Mouse (Mus musculus) heart, embryonic 10.5 days (tissue): ENCODE results near the gene Nr1h4. TPM values are rescaled to one million over a fixed set of nuclear protein-coding genes. Genes with fewer than 3 reads are reported as not detected.
"Not testable (repeated sequence)": the region's sequence is repeated elsewhere in the genome, so short reads cannot be mapped to it uniquely, and the experiment has no call there.

Source experiments
- DNase-seq: peaks from one replicate; pipeline ENCODE4 v3.0.0-alpha.2; 2017; ENCODE audit warnings: low spot score
- H3K27ac ChIP-seq: fragments of 300-500 bp; sonication (generic); 2 replicates; pipeline ENCODE4 v1.5.1; 2016; ENCODE audit warnings: mild to moderate bottlenecking
- H3K27me3 ChIP-seq: fragments of 300-500 bp; sonication (generic); 2 replicates; pipeline ENCODE4 v1.6.1; 2016; ENCODE audit warnings: mild to moderate bottlenecking; ENCODE audit not compliant: poor library complexity, insufficient read depth, severe bottlenecking
- H3K36me3 ChIP-seq: fragments of 300-500 bp; sonication (generic); 2 replicates; pipeline ENCODE4 v1.6.1; 2016; ENCODE audit warnings: mild to moderate bottlenecking, moderate library complexity
- H3K4me1 ChIP-seq: fragments of 300-500 bp; sonication (generic); 2 replicates; pipeline ENCODE4 v1.6.1; 2016; ENCODE audit warnings: mild to moderate bottlenecking
- H3K4me3 ChIP-seq: fragments of 300-500 bp; sonication (generic); 2 replicates; pipeline ENCODE4 v1.5.1; 2016; ENCODE audit warnings: mild to moderate bottlenecking, moderate library complexity
- H3K9me3 ChIP-seq: fragments of 300-500 bp; sonication (generic); 2 replicates; pipeline ENCODE4 v1.6.1; 2016; ENCODE audit warnings: mild to moderate bottlenecking, moderate library complexity
- WGBS: fragments of 180-500 bp; shearing (Covaris S2); methylation state at CpG from one replicate; pipeline ENCODE4 v1.1.7; 2016; 5-methylcytosine and 5-hydroxymethylcytosine counted together
- polyA plus RNA-seq: library from polyadenylated mRNA; unstranded; fragments of >200 nt; fragmentation: Nextera tagmentation; extraction: Ambion mirVana; gene quantifications from 2 replicates; pipeline ENCODE4 v1.2.1, GENCODE M21; 2016

Gene Nr1h4
- 0.16 and 0.57 TPM in 2 replicates for polyA plus RNA-seq

GRCm38 (mm10) chr10:89532929-89533727 is at the start of gene Nr1h4:
Gene Nr1h4 (minus strand): TSS chr10:89533585.
- WGBS: 70% methylated on average over 17 of the region's 17 CpGs
- Histone ChIP-seq H3K4me1 (peaks cover 24% of the 10 kb centered on the region), H3K9me3 (no peaks in the 10 kb centered on the region), H3K36me3 (no peaks in the 10 kb centered on the region), H3K27ac (peak within 1 kb of the TSS; percentile 52; the same call in 1 of the 2 replicates), H3K4me3 (no peak within 1 kb of the TSS), H3K27me3 (no peaks in the 10 kb centered on the region)
- DNase-seq: no peak

DNA sequence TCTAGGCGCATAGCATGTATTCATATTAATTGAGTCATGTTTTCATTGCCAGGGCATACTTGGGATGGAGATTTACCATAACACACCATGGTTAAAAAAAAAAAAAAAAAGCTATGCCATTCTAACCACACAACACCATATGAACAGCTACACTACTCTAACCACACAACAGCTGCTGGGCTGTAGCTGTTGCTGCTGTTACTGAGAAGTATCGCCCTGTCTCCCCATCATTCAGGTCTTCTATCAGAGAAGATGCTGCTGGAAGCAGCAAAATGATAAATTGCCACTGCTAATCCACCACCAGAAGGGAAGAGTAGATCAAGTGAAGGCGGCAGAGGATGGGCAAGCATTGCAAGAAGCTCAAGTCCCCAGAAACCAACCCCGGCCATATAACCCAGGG is 45.4 kb upstream of the Nr1h4 start:
- DNase-seq: no peak
- Histone ChIP-seq H3K9me3 (no peaks in the 10 kb centered on the region), H3K4me3 (no peak overlapping the region), H3K27ac (no peak overlapping the region), H3K4me1 (no peaks in the 10 kb centered on the region), H3K36me3 (no peaks in the 10 kb centered on the region), H3K27me3 (no peaks in the 10 kb centered on the region)
- WGBS: 78% methylated on average over 4 of the region's 4 CpGs

GRCm38 (mm10) chr10:89577666-89578065 is 44.3 kb upstream of the Nr1h4 start:
- 82% methylated on average over 3 of the region's 3 CpGs for WGBS

DNA sequence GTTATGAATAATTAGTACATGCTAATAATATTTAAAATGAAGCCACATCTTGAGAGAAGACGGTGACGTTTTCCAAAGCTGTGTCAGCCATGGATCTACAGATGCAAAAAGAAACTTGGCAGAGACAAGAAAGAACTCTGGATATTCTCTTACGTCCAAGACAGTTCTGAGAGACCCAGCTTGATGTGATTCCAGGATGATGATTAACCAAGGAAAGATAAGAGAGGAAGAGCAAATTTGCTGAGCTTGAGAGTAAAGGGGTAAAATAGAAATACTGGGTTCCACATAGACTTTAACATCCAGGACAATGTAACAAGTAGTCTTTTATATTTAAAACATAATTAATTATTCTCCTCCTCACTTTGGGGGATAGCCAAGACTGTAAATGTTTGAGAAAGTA is 40.0 kb upstream of the Nr1h4 start:
- no peaks in the 10 kb centered on the region for H3K36me3 ChIP-seq
- no peaks in the 10 kb centered on the region for H3K27me3 ChIP-seq
- DNase-seq: no peak
- no peak overlapping the region for H3K27ac ChIP-seq
- H3K9me3 ChIP-seq: no peaks in the 10 kb centered on the region
- H3K4me1 ChIP-seq: no peaks in the 10 kb centered on the region
- no peak overlapping the region for H3K4me3 ChIP-seq
- 63% methylated on average over 3 of the region's 3 CpGs for WGBS

More at GRCm38 (mm10) chr10:89577666-89578065, 44.3 kb upstream of the Nr1h4 start:
- no peaks in the 10 kb centered on the region for H3K27me3 ChIP-seq
- no peaks in the 10 kb centered on the region for H3K9me3 ChIP-seq
- H3K4me1 ChIP-seq: no peaks in the 10 kb centered on the region
- H3K36me3 ChIP-seq: no peaks in the 10 kb centered on the region
- H3K4me3 ChIP-seq: no peak overlapping the region
- DNase-seq: no peak
- H3K27ac ChIP-seq: no peak overlapping the region

GRCm38 (mm10) chr10:89572946-89573345 is 39.6 kb upstream of the Nr1h4 start:
- DNase-seq: no peak
- Histone ChIP-seq H3K36me3 (no peaks in the 10 kb centered on the region), H3K4me1 (no peaks in the 10 kb centered on the region), H3K27ac (no peak overlapping the region), H3K4me3 (no peak overlapping the region), H3K9me3 (no peaks in the 10 kb centered on the region), H3K27me3 (no peaks in the 10 kb centered on the region)
- 78% methylated on average over 6 of the region's 6 CpGs for WGBS

GRCm38 (mm10) chr10:89567391-89567790 is 34.0 kb upstream of the Nr1h4 start:
- no peak for DNase-seq
- Histone ChIP-seq H3K27me3 (no peaks in the 10 kb centered on the region), H3K36me3 (no peaks in the 10 kb centered on the region), H3K4me3 (no peak overlapping the region), H3K9me3 (no peaks in the 10 kb centered on the region), H3K27ac (no peak overlapping the region), H3K4me1 (no peaks in the 10 kb centered on the region)
- WGBS: 76% methylated on average over 2 of the region's 2 CpGs

DNA sequence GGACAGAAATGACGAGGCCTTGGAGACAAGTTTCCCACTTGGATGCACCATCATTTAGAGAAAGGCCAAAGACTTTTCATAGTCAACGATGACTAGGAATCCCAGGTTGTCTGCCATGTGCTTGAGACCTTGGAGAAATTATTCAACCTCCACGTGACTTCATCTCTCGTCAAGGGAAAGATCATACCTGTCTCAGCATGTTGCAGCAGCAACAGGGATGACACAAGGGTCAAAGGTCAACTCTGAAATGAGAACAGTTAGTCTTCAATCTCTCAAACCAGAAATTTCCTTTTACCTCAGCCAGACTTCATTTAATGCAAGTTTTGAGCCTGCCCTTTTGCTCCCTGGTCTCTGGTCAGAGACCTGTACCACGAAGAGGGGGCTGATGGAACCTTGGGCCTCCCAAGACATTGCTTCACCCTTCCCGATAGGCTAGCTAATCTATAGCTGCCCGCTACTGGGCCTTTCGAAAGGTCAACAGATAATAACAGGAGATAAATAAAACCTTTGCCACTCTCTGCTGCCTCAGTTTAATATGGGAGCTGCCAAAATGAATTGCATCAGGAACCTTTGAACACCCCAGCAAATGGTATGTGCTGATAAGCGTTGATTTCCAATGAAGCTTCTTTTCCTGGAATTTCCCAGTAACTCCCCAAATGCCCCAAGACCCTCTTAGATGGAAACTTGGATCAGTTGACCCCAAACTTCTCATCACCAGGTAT is 32.1 kb upstream of the Nr1h4 start:
- Histone ChIP-seq H3K27me3 (no peaks in the 10 kb centered on the region), H3K4me1 (no peaks in the 10 kb centered on the region), H3K4me3 (no peak overlapping the region), H3K36me3 (no peaks in the 10 kb centered on the region), H3K9me3 (no peaks in the 10 kb centered on the region), H3K27ac (no peak overlapping the region)
- no peak for DNase-seq
- WGBS: 82% methylated on average over 9 of the region's 9 CpGs

- Histone ChIP-seq H3K36me3 (no peaks in the 10 kb centered on the region), H3K4me3 (no peak overlapping the region), H3K27ac (no peak overlapping the region), H3K4me1 (no peaks in the 10 kb centered on the region), H3K27me3 (no peaks in the 10 kb centered on the region), H3K9me3 (no peaks in the 10 kb centered on the region)
- 80% methylated on average over 6 of the region's 6 CpGs for WGBS
- DNase-seq: peak; percentile 17
Measured at GRCm38 (mm10) chr10:89562113-89562512, 28.7 kb upstream of the Nr1h4 start.

- Histone ChIP-seq H3K27ac (no peak overlapping the region), H3K9me3 (no peaks in the 10 kb centered on the region), H3K27me3 (no peaks in the 10 kb centered on the region), H3K4me1 (no peaks in the 10 kb centered on the region), H3K4me3 (no peak overlapping the region), H3K36me3 (no peaks in the 10 kb centered on the region)
- no peak for DNase-seq
- 68% methylated on average over 3 of the region's 3 CpGs for WGBS
Measured at GRCm38 (mm10) chr10:89559351-89559750, 26.0 kb upstream of the Nr1h4 start.

- H3K36me3 ChIP-seq, DNase-seq: not testable (repeated sequence)
- WGBS: 86% methylated on average over 13 of the region's 13 CpGs
Measured at GRCm38 (mm10) chr10:89554885-89555284, 21.5 kb upstream of the Nr1h4 start.

DNA sequence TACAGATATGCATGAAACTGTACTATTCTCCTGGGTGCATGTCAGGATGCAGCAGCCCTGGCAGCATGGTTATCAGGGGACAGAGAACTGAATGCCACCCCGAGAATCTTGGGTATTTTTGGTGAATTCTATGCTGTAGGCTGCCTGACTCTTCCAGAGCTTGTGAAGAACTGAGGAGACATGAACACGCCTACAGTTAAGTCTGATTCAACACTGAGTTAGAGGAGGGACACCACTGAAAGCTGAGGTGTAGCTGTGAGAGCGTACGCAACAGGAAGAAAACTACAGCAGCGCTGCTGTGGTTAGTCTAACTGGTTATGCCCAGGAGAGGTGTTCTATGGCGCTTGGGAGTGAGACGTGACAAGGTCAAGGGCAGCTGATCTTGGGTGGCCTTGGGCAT is 20.5 kb upstream of the Nr1h4 start:
- H3K36me3 ChIP-seq, H3K4me1 ChIP-seq, H3K27ac ChIP-seq, H3K27me3 ChIP-seq, H3K9me3 ChIP-seq, DNase-seq, H3K4me3 ChIP-seq: not testable (repeated sequence)
- WGBS: 89% methylated on average over 7 of the region's 7 CpGs

More at GRCm38 (mm10) chr10:89554885-89555284, 21.5 kb upstream of the Nr1h4 start:
- H3K9me3 ChIP-seq, H3K4me3 ChIP-seq, H3K27me3 ChIP-seq, H3K27ac ChIP-seq, H3K4me1 ChIP-seq: not testable (repeated sequence)

GRCm38 (mm10) chr10:89553015-89553414 is 19.6 kb upstream of the Nr1h4 start:
- Histone ChIP-seq H3K4me3 (no peak overlapping the region), H3K27me3 (no peaks in the 10 kb centered on the region), H3K4me1 (no peaks in the 10 kb centered on the region), H3K36me3 (no peaks in the 10 kb centered on the region), H3K27ac (no peak overlapping the region), H3K9me3 (no peaks in the 10 kb centered on the region)
- 70% methylated on average over 5 of the region's 5 CpGs for WGBS
- DNase-seq: no peak

DNA sequence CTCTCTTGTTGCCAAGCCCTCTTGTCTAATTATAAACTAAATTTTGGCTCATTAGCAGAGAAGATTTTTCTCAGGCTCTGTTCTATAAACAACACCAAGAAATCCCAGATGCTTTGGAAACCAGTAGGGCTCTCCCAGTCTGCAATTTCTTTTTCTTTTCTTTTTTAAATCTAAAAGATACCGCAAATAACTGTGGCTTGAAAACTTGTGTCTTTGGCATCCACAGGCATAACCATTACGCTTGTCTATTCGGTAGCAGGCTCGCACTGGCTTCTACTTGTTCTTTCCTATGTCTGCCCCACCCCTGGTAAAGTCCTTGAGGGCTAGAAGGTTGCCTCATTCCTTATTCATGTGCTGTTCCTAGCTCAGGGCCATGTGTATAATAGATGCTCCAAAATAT is 18.3 kb upstream of the Nr1h4 start:
- Histone ChIP-seq H3K27ac (no peak overlapping the region), H3K9me3 (no peaks in the 10 kb centered on the region), H3K36me3 (no peaks in the 10 kb centered on the region), H3K4me1 (0 out of 2 replicates have a peak, but pooled peaks cover 6% of the 10 kb centered on the region), H3K4me3 (no peak overlapping the region), H3K27me3 (no peaks in the 10 kb centered on the region)
- 89% methylated on average over 4 of the region's 4 CpGs for WGBS
- DNase-seq: no peak
